Mouse (Mus musculus): Measurements from ENCODE around the gene Pla2g16. TPM values are rescaled to one million over a fixed set of nuclear protein-coding genes. Genes with fewer than 3 reads are reported as not detected.

The Pla2g16 gene
- polyA plus RNA-seq, 1 experiment from 2014 or later = 5.7 TPM

- Histone ChIP-seq H3K27ac (replicated peaks) (no peak overlapping the region), H3K36me3 (no peaks in the 10 kb centered on the region), H3K4me2 (no peak overlapping the region), H3K9ac (no peak overlapping the region), H3K4me3 (no peak overlapping the region), H3K9me3 (no peaks in the 10 kb centered on the region), H3K4me1 (replicated peaks) (no peaks in the 10 kb centered on the region), H3K27me3 (no peaks in the 10 kb centered on the region)
- no peak for ATAC-seq (ENCODE audit: low FRiP score, low read depth)
- WGBS = 68% methylated on average over 4 of the region's 4 CpGs
Observed at GRCm38 (mm10) chr19:7551550-7552300, 5.5 kb upstream of the Pla2g16 start.

DNA sequence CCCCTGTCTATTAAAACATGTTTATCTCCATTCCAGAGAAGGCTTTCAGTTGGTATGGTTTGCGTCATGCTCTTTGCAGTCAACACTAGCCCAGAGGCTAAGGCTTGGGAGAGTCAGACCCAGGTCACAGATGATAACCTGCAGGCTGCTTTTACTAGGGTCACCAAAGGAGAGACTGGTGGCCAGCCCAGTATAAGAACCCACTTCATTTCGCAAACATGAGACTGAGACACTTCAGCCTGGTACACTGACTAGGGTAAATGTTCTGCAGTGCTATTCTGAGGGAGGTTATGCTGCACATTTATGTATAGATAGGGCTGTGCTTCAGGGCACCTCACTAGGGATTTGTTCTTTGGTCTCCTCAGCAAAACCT is 5.0 kb upstream of the Pla2g16 start:
- no peaks in the 10 kb centered on the region for H3K36me3 ChIP-seq
- no peak overlapping the region for H3K4me2 ChIP-seq
- H3K4me3 ChIP-seq = no peak overlapping the region
- peaks cover 2% of the 10 kb centered on the region for H3K4me1 ChIP-seq (replicated peaks)
- no peak overlapping the region for H3K27ac ChIP-seq (replicated peaks)
- no peaks in the 10 kb centered on the region for H3K27me3 ChIP-seq
- no peak for ATAC-seq (ENCODE audit: low FRiP score, low read depth)
- H3K9me3 ChIP-seq = no peaks in the 10 kb centered on the region
- H3K9ac ChIP-seq = no peak overlapping the region
- WGBS = 94% methylated on average over 2 of the region's 2 CpGs

DNA sequence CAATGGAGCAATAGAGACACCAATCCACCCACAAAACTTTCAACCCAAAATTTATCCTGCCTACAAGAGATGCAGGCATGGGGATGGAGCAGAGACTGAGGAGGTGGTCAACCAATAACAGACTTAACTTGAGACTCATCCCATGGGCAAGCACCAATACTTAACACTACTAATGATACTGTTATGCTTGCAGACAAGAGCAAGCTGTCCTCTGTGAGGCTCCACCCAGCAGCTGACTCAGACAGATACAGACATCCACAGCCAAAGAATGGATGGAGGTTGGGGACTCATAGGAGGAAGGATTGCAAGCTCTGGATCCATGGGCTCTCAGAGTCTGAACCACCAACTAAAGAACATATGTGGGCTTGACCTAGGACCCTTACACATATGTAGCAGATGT is 3.8 kb upstream of the Pla2g16 start:
- Histone ChIP-seq H3K9ac (no peak overlapping the region), H3K36me3 (no peaks in the 10 kb centered on the region), H3K27ac (replicated peaks) (no peak overlapping the region), H3K27me3 (0 out of 2 replicates have a peak, but pooled peaks cover 6% of the 10 kb centered on the region), H3K4me2 (no peak overlapping the region), H3K4me3 (no peak overlapping the region), H3K4me1 (replicated peaks) (peaks cover 8% of the 10 kb centered on the region), H3K9me3 (no peaks in the 10 kb centered on the region)
- ATAC-seq (ENCODE audit: low FRiP score, low read depth) = no peak

GRCm38 (mm10) chr19:7554881-7555280 is 2.4 kb upstream of the Pla2g16 start:
- Histone ChIP-seq H3K36me3 (no peaks in the 10 kb centered on the region), H3K27ac (replicated peaks) (no peak overlapping the region), H3K4me2 (no peak overlapping the region), H3K9ac (no peak overlapping the region), H3K4me1 (replicated peaks) (peaks cover 8% of the 10 kb centered on the region), H3K27me3 (0 out of 2 replicates have a peak, but pooled peaks cover 6% of the 10 kb centered on the region), H3K4me3 (no peak overlapping the region), H3K9me3 (no peaks in the 10 kb centered on the region)
- no peak for ATAC-seq (ENCODE audit: low FRiP score, low read depth)
- WGBS = 76% methylated on average over 4 of the region's 4 CpGs

DNA sequence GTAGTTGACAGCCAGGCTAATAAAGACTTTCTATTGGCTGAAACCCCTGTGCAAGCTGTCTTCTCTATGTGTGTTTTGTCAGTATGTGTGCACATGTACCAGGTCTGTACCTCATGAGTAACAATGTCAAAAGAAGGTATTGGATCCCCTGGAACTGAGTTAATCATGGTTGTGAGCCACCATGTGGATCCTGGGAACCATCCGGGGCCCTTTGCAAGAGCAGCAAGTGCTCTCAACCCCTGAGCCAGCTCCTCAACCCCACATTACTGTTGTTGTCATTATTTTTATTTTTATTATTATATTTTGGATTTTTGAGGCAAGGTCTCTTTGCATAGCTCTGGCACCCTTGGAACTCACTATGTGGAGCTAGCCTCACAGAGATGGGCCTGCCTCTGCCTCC is 618 bp upstream of the Pla2g16 start:
- Histone ChIP-seq H3K36me3 (no peaks in the 10 kb centered on the region), H3K27ac (replicated peaks) (no peak overlapping the region), H3K4me2 (no peak overlapping the region), H3K4me1 (replicated peaks) (peaks cover 8% of the 10 kb centered on the region), H3K9ac (no peak overlapping the region), H3K4me3 (no peak overlapping the region), H3K27me3 (0 out of 2 replicates have a peak, but pooled peaks cover 6% of the 10 kb centered on the region), H3K9me3 (no peaks in the 10 kb centered on the region)
- WGBS = 97% methylated on average over 1 of the region's 1 CpGs
- no peak for ATAC-seq (ENCODE audit: low FRiP score, low read depth)

GRCm38 (mm10) chr19:7557844-7558243 is 585 bp downstream of the Pla2g16 start:
- 11% methylated on average over 4 of the region's 4 CpGs for WGBS

DNA sequence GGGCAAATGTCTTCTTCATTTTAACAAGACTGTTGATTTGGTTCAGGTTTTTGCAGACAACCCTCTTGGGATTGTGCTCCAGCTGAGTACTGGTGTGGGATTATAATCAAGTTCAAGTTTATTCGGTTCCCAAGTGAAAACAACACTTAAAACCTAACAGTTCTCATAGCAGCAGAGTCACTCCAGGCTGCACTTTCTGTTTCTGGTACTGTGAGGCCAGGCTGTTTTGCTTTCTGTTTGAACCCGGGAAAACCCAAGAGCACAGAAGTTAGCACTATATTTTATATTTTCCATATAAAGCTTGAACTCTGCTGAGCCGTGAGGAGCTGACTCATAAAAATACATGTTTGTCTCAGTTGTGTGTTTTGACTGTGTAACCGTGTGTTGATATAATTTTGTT is 1.4 kb downstream of the Pla2g16 start:
- 84% methylated on average over 4 of the region's 4 CpGs for WGBS
- Histone ChIP-seq H3K4me2 (0 out of 2 replicates have a peak overlapping the region, but pooled peaks have one; percentile 71), H3K4me3 (no peak overlapping the region)

More at GRCm38 (mm10) chr19:7557844-7558243, 585 bp downstream of the Pla2g16 start:
- no peak overlapping the region for H3K9ac ChIP-seq
- 0 out of 2 replicates have a peak, but pooled peaks cover 6% of the 10 kb centered on the region for H3K27me3 ChIP-seq
- no peak for ATAC-seq (ENCODE audit: low FRiP score, low read depth)
- H3K4me2 ChIP-seq = peak overlapping the region; percentile 71
- H3K4me3 ChIP-seq = peak overlapping the region; percentile 41
- H3K4me1 ChIP-seq (replicated peaks) = peaks cover 8% of the 10 kb centered on the region
- no peaks in the 10 kb centered on the region for H3K9me3 ChIP-seq
- no peaks in the 10 kb centered on the region for H3K36me3 ChIP-seq
- H3K27ac ChIP-seq (replicated peaks) = no peak overlapping the region

DNA sequence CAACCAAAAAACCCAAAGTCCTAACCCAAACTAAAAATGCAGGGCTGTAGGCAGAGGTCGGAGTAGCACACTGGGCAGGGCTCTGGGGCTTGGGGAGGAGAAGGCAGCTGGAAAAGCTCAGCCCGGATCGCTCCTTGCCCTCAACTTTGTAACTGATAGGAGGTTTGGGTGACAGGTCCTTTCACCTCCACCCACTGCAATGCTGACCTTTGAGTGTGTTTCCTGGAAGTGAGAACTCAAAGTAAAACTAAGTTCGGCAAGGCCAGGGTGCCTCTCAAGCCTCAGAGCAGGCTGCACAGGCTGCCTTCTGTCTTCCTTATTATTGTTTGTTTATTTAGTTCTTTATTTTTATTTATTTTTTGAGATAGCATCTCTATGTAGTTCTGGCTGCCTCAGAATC is 2.7 kb downstream of the Pla2g16 start:
- 0 out of 2 replicates have a peak, but pooled peaks cover 6% of the 10 kb centered on the region for H3K27me3 ChIP-seq
- H3K36me3 ChIP-seq = no peaks in the 10 kb centered on the region
- H3K4me1 ChIP-seq (replicated peaks) = peaks cover 8% of the 10 kb centered on the region
- no peak overlapping the region for H3K4me3 ChIP-seq
- no peaks in the 10 kb centered on the region for H3K9me3 ChIP-seq
- 89% methylated on average over 4 of the region's 4 CpGs for WGBS
- no peak overlapping the region for H3K27ac ChIP-seq (replicated peaks)
- no peak overlapping the region for H3K4me2 ChIP-seq
- no peak overlapping the region for H3K9ac ChIP-seq
- ATAC-seq (ENCODE audit: low FRiP score, low read depth) = no peak

More for the DNA sequence above, 1.4 kb downstream of the Pla2g16 start:
- Histone ChIP-seq H3K27ac (replicated peaks) (no peak overlapping the region), H3K4me1 (replicated peaks) (peaks cover 8% of the 10 kb centered on the region), H3K9me3 (no peaks in the 10 kb centered on the region), H3K27me3 (0 out of 2 replicates have a peak, but pooled peaks cover 6% of the 10 kb centered on the region), H3K36me3 (no peaks in the 10 kb centered on the region), H3K9ac (no peak overlapping the region)
- no peak for ATAC-seq (ENCODE audit: low FRiP score, low read depth)

DNA sequence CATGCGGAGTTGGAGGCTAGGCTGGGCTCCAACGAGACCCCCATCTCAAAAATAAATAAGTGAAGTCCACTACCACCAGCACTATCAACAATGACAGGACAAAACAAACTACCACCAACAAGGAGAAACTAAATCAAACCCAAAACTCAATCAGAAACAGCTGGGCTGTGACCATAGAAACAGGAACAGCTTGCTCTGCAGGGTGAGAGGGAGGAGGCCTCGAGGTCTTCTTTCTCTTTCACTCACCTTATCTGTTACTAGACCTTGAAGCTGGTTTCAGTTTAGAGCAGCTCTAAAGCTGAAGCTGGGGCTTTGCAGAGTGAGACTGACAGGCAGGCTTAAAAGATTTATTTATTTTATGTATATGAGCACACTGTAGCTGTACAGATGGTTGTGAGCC is 4.2 kb downstream of the Pla2g16 start:
- H3K9me3 ChIP-seq = no peaks in the 10 kb centered on the region
- H3K27ac ChIP-seq (replicated peaks) = no peak overlapping the region
- H3K9ac ChIP-seq = no peak overlapping the region
- 79% methylated on average over 3 of the region's 3 CpGs for WGBS
- H3K27me3 ChIP-seq = 0 out of 2 replicates have a peak, but pooled peaks cover 6% of the 10 kb centered on the region
- H3K4me1 ChIP-seq (replicated peaks) = peaks cover 8% of the 10 kb centered on the region
- ATAC-seq (ENCODE audit: low FRiP score, low read depth) = no peak
- no peaks in the 10 kb centered on the region for H3K36me3 ChIP-seq
- no peak overlapping the region for H3K4me3 ChIP-seq
- no peak overlapping the region for H3K4me2 ChIP-seq

- Histone ChIP-seq H3K36me3 (no peaks in the 10 kb centered on the region), H3K9me3 (no peaks in the 10 kb centered on the region), H3K9ac (no peak overlapping the region), H3K4me3 (no peak overlapping the region), H3K27me3 (0 out of 2 replicates have a peak, but pooled peaks cover 4% of the 10 kb centered on the region), H3K27ac (replicated peaks) (no peak overlapping the region), H3K4me2 (no peak overlapping the region), H3K4me1 (replicated peaks) (peaks cover 2% of the 10 kb centered on the region)
- 79% methylated on average over 10 of the region's 10 CpGs for WGBS
- ATAC-seq (ENCODE audit: low FRiP score, low read depth) = no peak
Observed at GRCm38 (mm10) chr19:7562601-7563129, 5.4 kb downstream of the Pla2g16 start.

DNA sequence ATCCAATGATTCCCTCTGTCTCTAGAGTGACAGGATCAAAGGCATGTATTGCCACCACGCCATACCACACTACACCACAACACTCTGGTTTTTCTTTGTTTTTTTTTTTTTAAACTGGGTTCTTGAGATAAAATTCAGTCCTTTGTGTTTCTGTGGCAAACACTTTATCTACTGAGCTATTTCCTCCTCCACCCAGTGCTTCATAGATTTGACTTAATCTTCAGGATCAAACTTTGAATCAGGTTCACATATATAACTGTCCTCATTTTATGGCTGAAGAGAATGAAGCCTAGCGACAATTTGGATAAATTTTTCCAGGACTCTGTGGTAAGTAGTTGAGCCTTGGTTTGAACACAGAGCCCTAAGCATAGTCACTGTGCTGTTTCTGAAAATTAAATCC is 6.4 kb downstream of the Pla2g16 start:
- ATAC-seq (ENCODE audit: low FRiP score, low read depth) = no peak
- H3K27ac ChIP-seq (replicated peaks) = no peak overlapping the region
- WGBS = 93% methylated on average over 2 of the region's 2 CpGs

DNA sequence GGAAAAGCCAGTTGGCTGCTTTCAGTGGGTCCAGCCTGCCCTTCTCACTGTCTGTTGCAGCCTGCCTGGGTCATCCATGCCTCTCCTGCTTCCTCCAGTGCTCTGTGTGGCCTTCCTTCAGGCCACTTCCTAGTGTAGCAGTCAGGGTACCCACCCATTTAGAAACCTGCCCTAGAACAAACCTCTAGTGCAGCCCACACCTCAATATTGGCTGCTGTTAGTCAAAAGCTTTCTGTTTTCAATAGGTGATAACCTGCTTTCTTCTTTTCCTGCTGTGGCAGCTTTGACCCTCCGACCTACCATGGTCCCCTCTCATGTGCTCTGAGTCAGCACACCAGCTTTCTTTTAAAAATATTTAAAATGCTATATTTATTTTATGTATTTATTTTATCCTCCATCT is 7.2 kb downstream of the Pla2g16 start:
- no peak overlapping the region for H3K4me2 ChIP-seq
- WGBS = 89% methylated on average over 1 of the region's 1 CpGs
- no peak for ATAC-seq (ENCODE audit: low FRiP score, low read depth)
- no peak overlapping the region for H3K9ac ChIP-seq
- H3K4me1 ChIP-seq (replicated peaks) = no peaks in the 10 kb centered on the region
- H3K27ac ChIP-seq (replicated peaks) = no peak overlapping the region
- H3K4me3 ChIP-seq = no peak overlapping the region
- H3K27me3 ChIP-seq = no peaks in the 10 kb centered on the region
- H3K36me3 ChIP-seq = no peaks in the 10 kb centered on the region
- no peaks in the 10 kb centered on the region for H3K9me3 ChIP-seq

More for the DNA sequence above, 6.4 kb downstream of the Pla2g16 start:
- Histone ChIP-seq H3K4me1 (replicated peaks) (no peaks in the 10 kb centered on the region), H3K4me3 (no peak overlapping the region), H3K4me2 (no peak overlapping the region), H3K27me3 (no peaks in the 10 kb centered on the region), H3K9ac (no peak overlapping the region), H3K36me3 (no peaks in the 10 kb centered on the region), H3K9me3 (no peaks in the 10 kb centered on the region)

All from hindbrain, embryonic 15.5 days (tissue).